Mouse (Mus musculus) inflammation-experienced regulatory T-cells, adult 6 months (primary cell): ENCODE data around the gene Stambp. TPM values are rescaled to one million over a fixed set of nuclear protein-coding genes. Genes with fewer than 3 reads are reported as not detected.
"Not testable (repeated sequence)": the region's sequence is repeated elsewhere in the genome, so short reads cannot be mapped to it uniquely, and the experiment has no call there.

Experiments used
- ATAC-seq: one replicate; pipeline ENCODE4 v1.8.0; 2017
- polyA plus RNA-seq, 3 experiments: library from polyadenylated mRNA; unstranded; fragments of 100-300 nt; shearing (Covaris generic); gene quantifications; one replicate each; pipeline ENCODE4 v1.2.1; 2017

Gene Stambp
- polyA plus RNA-seq = 10 to 100 TPM; 30.8 to 48.3 (median 33.1) TPM

DNA sequence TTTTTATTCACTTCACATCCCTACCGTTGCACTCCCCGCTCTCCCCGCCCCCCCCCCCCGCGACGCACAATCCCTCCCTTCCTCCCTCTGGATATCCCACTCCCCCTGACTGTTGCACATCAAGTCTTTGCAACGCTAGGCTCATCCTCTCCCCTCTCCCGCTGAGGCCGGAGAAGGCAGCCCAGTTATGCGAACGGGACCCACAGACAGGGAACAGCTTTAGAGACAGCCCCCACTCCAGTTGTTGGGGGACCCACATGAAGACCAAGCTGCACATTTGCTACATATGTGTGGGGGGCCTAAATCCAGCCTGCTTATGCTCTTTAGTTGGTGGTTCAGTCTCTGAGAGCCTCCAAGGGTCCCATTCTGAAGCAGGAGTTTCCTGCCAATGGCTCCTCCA is at the start of gene Stambp:
Gene Stambp, minus strand, starts transcription at position 59 of the 400 bp plus-strand sequence.
- ATAC-seq = peak; percentile 2

DNA sequence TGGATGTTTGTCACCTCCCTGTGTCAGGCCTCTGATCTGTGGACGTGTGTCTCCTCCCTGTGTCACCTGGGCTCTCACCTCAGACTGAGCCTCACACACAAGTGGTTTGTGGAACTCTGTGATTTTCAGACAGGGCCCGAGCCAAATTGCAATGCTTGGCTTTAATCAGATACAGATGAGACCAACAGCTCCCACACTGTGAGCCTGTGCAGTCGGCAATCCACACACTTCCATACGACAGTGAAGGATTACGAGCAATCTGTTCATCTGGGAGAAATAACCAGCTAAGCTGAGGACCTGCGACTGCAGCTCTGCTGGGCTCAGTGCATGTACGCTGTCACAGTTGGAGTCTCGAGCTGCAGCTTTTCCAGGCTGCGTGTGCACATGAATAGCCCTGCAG is 47.4 kb upstream of the Stambp start:
- ATAC-seq = no peak

DNA sequence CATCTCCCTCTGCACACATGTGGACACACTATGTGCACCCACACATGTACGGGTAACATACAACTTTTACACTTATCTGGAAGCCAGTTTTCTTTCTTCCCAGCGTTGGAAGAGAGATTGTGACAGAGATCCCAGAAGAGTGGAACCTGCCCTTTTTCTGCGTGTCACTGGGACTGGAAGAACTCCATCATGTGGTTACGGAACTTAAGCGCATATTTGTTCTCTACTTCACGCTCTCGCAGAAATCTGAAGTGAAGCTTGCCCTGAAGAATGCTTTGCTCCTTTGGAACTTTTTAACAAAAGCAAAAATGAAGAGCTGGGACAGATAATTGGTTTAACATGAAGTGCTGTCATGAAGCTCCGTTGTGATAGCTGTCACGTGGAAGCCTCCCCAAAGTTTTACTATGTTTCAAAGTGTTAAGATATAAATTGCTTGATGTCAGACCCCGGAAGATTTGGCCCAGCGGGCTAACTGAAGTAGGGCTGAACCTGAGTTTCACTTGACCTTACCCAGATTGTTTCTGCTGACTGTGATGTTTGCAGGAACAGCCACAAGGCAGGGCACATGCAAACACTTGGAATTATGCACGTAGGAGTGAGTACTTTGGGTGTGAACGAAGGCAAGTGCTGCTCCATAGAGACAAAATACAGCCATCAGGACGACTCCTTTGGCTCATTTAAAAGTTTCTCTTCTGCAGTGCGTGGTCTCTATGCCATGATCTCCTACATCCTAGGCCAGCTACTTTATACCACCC is 45.2 kb upstream of the Stambp start:
- no peak for ATAC-seq

DNA sequence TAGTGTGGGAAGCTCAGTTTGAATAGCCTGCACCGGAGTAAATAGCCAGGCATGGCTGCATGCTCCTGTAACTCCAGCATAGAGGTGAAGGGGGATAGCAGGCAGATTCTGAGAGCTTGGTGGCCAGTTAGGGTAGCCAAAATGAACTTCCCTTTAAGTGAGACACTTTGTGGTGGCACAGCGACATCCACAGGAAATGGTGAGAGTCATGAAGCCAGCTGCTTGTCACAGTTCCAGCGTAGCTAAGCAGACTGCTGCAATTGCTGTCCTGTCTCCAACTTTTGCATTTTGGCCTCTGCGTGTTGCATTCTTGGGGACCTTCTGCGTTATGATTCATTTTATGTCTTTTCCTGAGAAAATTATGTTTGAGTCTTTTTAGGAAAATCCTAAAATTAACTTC is 44.0 kb upstream of the Stambp start:
- ATAC-seq = no peak

DNA sequence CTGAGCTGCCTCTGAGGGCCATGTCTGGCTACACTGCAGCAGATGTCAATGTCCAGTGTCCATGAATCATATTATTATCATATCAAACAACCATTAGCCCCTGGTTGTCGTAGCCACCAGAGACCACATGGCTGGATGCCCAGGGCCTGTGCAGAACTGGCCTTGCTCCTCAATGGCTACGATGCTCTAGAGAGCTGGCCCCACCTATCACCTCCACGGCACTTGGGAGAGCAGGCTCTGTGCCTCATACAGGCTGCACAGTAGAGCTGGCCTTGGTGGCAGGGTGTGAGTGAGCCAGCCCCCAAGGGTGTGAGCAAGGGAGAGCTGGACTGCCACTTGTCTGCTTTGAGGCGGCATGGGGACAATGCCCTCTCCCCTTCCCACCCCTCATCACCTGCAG is 41.9 kb upstream of the Stambp start:
- ATAC-seq = no peak

DNA sequence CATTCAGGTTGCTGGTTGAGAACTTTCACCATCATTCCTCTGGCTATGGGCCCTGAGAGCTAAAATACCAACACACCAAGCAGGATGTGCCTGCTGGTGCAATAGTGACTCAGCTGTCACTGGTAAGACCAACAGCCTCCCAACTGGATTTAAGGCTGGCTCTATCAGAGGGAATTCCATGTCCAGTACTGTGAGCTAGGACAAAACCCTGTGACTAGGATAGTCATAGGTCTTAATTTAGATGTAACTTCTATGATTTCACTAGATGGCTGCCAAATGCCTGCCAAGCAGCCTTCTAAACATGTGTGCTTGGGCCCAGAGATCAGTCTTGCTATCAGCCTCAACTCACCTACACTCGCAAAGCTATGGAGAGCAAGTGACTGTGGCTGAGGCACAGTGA is 40.4 kb upstream of the Stambp start:
- ATAC-seq = no peak

DNA sequence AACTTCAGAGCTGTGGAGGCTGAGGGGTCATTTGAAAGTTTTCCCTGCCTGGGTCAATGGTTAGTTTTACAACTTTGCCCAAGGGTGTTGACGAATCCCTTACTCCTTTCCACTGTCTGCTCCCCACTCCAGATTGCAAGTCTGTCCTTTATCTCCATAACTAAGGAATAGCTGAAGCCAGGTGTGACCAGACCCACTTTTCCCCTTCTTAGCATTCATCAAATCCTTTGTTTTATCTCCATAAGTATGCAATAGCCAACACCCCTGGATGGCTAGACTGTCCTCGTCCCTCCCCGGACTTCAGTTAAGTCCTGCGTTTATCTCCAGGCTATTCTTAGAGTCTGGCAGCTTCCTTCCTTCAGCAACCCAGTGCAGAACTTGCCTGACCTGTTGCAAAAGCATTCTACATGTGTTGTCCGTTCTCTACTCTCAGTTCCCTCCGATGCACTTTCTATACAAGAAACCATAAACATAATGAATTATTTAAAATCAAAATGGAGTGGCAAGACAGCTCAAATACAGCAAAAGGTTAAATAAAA is 27.2 kb upstream of the Stambp start:
- no peak for ATAC-seq

DNA sequence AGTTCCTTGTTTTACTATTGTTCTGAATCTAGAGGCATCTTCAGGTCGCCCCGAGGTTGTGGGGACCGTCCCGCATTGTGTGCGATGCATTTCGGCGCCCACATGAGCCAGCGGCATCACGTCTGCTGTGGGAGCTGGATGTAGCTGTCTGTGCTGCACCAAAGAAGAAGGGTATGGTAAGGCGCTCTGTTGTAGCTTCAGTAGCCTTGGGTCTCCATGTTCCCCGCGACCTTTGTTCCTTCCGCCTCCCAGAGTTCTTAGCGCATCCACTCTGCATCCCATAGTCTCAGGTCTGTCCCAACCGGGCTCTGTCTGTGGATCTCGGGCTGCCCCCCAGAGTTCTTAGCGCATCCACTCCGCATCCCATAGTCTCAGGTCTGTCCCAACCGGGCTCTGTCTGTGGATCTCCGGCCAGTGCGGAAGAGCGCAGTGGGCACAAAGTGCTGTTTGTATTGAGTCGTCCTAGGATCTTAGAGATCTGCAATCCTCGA is 26.6 kb upstream of the Stambp start:
- ATAC-seq = no peak

DNA sequence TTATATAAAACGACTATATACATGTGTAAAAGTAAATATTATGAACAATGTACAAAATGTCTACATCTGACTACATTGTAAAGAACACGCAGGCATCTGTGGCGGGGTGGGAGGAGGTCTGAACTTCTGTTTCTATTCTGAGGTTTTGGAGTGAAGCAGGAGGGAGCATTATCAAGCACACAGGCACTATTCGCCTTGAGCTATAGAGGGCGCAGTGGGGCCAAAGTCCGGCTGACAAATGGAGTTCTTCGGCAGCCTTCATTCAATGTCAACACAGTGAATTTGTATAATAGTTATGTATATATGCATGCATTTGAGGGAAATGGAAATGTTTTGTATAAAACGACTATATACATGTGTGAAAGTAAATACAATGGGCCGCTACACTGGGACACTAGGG is 26.1 kb upstream of the Stambp start:
- ATAC-seq = peak; percentile 68

DNA sequence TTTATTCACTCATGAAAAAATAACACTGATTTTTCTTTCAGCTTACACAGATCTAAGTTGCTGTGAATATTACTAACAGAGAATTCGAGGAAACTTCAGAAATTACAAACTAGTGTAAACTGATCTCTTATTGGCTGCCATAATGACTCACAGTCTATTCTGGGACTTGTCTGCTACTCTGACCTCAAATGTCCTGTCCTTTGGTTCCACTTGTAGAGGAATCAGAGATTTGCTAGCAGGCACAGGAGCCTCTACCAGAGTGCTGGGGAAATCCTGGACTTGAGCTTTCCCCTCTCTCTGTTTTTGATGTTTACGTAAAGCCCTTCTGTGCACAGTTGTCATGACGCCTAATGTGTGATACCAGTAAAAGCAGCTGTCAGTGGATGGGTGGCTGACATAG is 25.5 kb upstream of the Stambp start:
- ATAC-seq = no peak

DNA sequence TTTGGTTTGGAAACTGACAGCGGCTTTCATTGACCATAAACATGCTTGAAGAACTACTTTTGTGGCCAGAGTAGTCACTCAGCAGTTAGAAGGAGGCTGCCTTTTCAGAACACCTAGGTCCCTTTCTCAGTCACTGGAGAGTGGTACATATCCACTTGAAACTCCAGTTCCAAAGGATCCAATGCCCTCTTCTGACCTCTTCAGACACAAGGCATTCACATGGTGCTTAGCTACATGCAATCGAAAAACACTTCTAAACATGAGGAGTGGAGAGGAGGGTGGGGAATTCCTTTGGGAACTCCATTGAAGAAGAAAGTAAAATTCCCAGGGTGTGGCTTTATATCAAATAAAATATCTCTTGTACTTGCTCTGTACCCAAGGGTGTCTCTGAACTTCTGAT is 22.5 kb upstream of the Stambp start:
- ATAC-seq = no peak

DNA sequence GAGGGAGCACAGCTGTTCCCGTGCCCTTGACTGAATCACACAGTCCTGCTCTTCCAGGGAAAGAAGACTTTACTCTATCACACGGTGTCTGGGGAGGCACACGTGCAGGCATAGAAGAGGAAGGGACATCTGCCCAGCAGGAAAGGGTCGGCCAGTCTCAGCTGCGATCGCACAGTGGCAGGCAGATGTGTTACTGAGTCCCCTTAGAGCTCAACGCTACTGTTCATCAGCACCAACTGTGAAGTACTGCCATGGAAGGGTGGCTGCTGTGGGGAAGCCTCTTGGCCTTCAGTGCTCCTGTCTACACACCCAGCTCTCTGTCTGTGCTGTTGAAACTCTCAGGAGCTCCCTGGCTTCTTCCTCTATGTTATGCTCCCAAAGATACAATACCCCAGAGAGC is 21.4 kb upstream of the Stambp start:
- no peak for ATAC-seq

DNA sequence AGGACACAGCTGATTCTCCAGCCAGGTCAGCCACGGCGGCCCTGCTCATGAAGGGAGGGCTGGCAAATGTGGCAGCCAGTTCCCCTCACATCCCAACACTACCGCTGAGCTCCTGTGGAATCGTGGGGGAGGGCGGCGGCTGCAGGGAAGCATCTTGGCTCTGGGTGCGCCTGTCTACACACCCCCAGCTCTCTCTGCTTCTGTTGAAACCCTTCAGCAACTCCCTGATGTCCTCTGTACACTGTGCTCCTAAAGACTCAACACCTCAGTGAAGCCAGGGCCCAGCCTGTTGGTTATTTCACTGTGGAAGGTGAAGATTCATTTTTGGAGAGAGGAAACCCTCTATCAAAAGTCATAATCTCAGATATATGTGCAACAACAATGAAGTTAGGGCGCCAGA is 19.5 kb upstream of the Stambp start:
- no peak for ATAC-seq

DNA sequence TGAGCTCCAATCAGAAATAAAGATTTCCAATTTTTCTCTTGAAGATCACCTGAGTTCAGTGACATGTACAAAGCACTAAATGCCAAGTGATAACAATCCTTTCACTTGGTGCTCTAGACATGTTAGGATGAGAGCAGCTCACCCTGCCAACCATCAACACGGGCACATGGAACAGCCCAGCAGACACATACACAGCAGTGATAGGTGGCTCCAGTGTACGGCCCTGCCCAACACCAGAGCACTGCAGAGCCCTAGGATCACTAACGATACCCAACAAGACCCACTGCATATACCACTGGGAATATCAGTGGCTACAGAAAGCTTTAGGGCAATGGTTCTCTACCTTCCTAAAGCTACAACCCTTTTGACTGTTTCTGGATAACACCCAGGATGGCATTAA is 17.8 kb upstream of the Stambp start:
- no peak for ATAC-seq

DNA sequence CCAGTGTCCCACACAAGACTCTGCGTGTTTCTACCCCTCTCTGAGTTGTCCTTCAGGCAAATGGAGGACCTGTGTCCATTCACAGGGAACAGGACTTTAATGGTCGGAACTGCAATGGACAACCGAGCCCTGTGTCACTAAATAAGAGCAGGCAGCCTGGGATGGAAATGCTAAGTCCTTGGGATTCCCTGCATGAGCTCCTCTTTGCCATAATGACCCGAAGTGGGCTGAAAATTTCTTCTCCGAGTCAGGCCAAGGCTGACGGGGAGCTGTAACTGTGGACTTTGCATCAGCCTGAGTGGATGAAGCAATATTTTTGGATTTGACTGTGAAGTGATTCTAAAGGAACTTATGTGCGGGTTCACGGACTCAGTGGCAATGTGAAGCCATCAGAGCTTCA is 14.7 kb upstream of the Stambp start:
- ATAC-seq = not testable (repeated sequence)

DNA sequence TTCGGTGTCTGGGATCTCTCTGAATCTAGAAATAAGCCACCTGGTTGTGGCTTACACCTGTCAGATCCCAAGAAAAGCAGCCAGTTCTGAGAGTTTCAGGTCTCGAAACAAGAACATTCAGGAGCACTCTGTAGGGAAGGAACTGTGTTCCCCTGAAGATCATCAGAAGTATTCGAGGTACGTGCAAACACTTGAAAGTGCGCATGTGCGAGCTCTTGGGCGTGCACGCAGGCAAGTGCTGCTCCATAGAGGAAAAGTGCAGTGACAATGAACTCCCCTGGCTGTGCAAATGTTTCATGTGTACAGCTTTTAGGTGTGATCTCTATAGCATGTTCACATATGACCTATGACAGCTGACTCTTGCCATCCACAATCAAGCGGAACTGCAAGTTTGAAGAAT is 12.8 kb upstream of the Stambp start:
- not testable (repeated sequence) for ATAC-seq

DNA sequence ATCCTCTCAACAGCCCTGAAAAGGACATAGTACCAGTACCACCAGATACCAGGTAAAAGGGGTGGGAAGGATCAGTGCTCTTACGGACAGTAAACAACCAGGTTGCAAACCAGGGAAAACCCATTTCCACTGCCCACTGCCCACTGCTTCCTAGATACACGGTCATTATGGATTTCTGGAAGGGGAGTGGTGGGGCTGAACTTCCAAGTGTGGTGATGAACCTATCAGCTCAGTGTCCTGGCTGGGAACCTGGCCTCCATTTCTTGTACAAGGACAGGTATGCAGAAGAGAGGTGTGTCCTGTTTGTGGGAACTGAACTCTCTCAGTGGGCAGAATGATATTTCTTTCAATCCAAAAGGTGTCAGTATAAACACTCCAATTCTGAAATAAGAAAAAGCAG is 11.1 kb upstream of the Stambp start:
- ATAC-seq = no peak

DNA sequence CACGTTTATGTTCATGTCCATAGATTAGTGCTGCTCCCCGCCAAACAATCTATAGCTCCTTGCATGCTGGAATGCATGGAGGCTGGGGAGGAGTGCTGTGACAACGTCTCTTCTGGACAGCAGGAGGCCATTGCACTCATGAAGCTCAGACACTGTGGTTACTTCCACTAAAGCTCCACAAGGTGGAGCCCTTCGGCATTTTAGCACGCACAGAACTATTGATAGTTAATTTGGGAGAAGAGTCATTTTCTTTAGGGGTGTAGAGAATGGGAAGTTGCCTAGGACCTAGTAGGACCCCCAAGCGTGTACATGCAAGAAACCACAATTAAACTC is 10.4 kb upstream of the Stambp start:
- ATAC-seq = peak; percentile 88

DNA sequence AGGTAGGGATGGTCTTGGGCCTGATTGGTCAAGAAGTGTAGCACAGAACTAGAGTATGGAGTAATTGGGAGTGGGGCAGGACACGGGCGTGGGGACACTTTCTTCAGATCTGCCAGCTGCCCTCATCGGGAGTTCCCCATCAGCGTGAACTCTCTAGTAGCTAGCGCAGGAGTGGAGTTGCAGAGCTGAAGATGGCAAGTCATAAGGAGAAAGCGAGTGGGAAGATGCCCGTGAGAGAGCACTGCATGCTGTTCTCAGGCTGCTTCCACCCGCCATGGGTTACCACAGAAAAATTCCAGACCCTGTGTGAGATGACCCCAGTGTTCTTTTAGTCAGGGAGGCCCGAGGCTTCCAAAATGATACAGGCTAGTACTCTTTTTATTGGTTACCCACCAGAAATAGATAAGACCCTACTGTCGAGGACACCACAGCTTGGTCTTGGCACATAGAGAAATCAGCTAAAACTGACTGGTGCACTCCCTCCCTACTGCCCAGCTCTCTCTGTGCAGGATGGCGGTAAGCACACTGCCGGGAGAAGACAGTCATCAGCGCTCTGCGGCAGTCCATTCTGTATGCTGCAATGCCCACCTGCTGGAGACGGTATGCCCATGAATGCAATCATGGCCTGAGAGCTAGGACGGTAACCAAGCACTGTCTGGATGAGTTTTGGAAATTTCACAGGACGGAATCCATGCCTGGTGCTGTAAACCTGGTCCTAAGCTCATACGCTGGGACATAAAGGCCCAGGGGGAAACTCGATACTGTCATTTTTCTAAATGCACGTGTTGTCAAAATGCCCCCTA is 9.8 kb upstream of the Stambp start:
- ATAC-seq = peak; percentile 73

DNA sequence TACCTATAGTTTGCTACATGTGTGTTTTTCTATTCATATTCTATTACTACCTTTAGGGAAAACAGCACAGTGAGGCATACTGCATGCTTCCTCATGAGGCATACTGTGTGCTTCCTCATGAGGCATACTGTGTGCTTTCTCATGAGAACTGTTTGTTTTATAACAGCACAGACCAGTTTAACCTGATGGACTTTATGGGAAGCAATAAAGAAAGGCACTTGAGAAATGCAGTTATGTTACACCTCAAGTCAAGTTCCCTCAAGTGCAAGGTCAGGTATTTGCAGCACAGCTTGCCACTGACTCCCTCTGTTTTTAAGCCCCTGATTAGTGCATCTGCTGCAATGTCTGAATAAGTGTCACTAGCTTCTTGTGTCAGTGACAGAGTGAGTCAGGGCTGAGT is 5.0 kb upstream of the Stambp start:
- ATAC-seq = no peak

DNA sequence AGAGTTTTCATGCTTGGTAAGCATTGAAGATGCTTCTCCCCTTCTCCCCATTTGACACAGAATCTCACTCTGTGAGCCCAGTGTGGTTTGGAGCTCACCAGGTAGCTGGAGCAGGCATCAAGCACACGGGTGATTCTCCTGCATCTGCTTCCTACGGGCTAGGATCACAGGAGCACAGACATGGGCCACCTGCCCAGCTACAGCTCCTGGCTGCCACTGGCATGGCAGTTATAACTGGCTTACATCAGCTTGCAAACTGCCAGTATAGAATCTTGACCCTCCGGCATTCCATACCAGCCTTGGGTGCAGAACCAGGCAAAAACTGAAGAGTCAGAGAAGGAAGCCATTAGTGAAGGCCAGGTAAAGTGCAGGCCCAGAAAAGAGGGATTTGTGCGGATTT is 3.1 kb upstream of the Stambp start:
- no peak for ATAC-seq

DNA sequence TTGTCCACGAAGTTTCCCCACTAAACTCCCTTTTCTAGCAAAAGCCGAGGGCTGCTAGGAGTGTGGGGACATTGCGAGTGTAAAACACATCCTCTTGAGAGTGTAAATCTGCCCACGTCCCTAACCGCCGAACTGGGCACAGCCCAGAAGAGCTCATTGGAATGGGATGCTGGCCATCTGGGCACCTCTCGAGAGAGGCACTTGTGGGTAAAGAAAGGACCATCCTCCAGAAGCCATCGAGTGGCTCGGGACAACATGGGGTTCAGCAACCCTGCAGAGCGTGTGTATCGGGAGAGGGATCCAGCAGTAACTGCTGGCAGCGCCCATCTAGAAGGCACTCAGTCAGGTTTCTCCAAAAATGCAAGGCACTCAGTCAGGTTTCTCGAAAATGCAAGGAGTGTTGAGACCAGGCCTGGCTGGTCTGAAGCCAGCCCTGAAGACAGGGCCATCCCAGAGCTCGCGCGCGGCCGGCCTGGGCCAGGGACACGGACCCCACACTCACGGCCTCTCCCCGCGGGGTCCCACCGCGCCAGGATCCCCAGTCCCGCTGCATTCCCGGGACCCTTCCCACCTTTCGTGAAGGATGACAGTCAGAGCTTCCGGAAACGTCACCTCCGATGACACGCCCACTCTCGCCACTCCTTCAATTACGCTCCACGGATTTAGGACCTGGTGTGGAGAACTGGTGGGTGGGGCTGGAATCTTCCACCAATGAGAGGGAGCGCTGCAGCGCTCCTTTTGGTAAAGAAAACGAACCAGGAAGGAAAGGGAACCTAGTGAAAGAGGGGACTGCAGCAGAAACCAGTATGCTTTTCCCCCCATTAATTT is 475 bp downstream of the Stambp start:
- ATAC-seq = peak; percentile 89
